Mouse (Mus musculus): ENCODE results near the gene Camk1d. TPM values are rescaled to one million over a fixed set of nuclear protein-coding genes. Genes with fewer than 3 reads are reported as not detected.

The Camk1d gene
- polyA plus RNA-seq, 1 experiment = 1.6 TPM

- Histone ChIP-seq H3K27me3 (ENCODE audit: control insufficient read depth, insufficient read depth, insufficient read length) (no peaks in the 10 kb centered on the region), H3ac (ENCODE audit: control insufficient read depth, insufficient read length, low read depth) (no peak overlapping the region), H3K79me3 (ENCODE audit: low read depth) (peaks cover 44% of the 10 kb centered on the region), H3K4me3 (ENCODE audit: insufficient read depth, poor library complexity, severe bottlenecking) (no peak overlapping the region), H3K79me2 (ENCODE audit: control insufficient read depth, insufficient read depth) (peaks cover 79% of the 10 kb centered on the region), H3K36me3 (ENCODE audit: control insufficient read depth, insufficient read depth) (no peaks in the 10 kb centered on the region)
- TF ChIP-seq FOSL1 (IDR thresholded peaks at IDR 0.05; ENCODE audit: insufficient read depth, low read length, poor library complexity, severe bottlenecking) (no peak), CEBPB (IDR thresholded peaks at IDR 0.05; ENCODE audit: low read depth) (no peak), MYOD1 (IDR thresholded peaks at IDR 0.05; ENCODE audit: control insufficient read depth, insufficient read length, low read depth) (no peak), MAX (IDR thresholded peaks at IDR 0.05) (no peak)
Observed at GRCm38 (mm10) chr2:5707871-5708733, 6.2 kb downstream of the Camk1d start.

- H3ac ChIP-seq (ENCODE audit: control insufficient read depth, insufficient read length, low read depth) = no peak overlapping the region
- H3K27me3 ChIP-seq (ENCODE audit: control insufficient read depth, insufficient read depth, insufficient read length) = no peaks in the 10 kb centered on the region
- H3K4me3 ChIP-seq (ENCODE audit: insufficient read depth, poor library complexity, severe bottlenecking) = no peak overlapping the region
- H3K36me3 ChIP-seq (ENCODE audit: control insufficient read depth, insufficient read depth) = no peaks in the 10 kb centered on the region
- no peak for TF ChIP-seq CEBPB (IDR thresholded peaks at IDR 0.05; ENCODE audit: low read depth)
- no peak for TF ChIP-seq MYOD1 (IDR thresholded peaks at IDR 0.05; ENCODE audit: control insufficient read depth, insufficient read length, low read depth)
- TF ChIP-seq USF1 (IDR thresholded peaks at IDR 0.05; ENCODE audit: low read depth) = no peak
- no peak for TF ChIP-seq MYOG (IDR thresholded peaks at IDR 0.05; ENCODE audit: control insufficient read depth, extremely low read depth, insufficient read length)
- H3K79me2 ChIP-seq (ENCODE audit: control insufficient read depth, insufficient read depth) = peaks cover 64% of the 10 kb centered on the region
- peaks cover 33% of the 10 kb centered on the region for H3K79me3 ChIP-seq (ENCODE audit: low read depth)
Observed at GRCm38 (mm10) chr2:5706618-5707017, 7.7 kb downstream of the Camk1d start.

DNA sequence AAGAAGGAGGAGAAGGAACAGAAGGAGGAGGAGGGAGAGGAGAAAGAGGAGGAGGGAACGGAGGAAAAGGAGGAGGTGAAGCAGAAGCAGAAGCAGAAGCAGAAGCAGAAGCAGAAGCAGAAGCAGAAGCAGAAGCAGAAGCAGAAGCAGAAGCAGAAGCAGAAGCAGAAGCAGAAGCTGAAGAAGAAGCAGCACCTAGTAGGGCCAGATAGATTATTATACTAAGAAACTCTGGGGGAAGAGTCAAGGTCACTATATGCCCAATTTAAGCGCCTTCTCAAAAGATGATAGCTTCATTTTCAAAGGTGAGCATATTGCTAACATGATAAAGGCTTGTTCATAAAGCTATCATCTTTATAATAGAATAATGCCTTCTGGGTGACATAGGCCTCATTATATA lies 11.9 kb downstream of the Camk1d start:
- Histone ChIP-seq H3K79me3 (ENCODE audit: low read depth) (peaks cover 15% of the 10 kb centered on the region), H3K36me3 (ENCODE audit: control insufficient read depth, insufficient read depth) (no peaks in the 10 kb centered on the region), H3K4me3 (ENCODE audit: insufficient read depth, poor library complexity, severe bottlenecking) (no peak overlapping the region), H3K79me2 (ENCODE audit: control insufficient read depth, insufficient read depth) (peaks cover 49% of the 10 kb centered on the region), H3ac (ENCODE audit: control insufficient read depth, insufficient read length, low read depth) (no peak overlapping the region), H3K27me3 (ENCODE audit: control insufficient read depth, insufficient read depth, insufficient read length) (no peaks in the 10 kb centered on the region)
- TF ChIP-seq FOSL1 (IDR thresholded peaks at IDR 0.05; ENCODE audit: insufficient read depth, low read length, poor library complexity, severe bottlenecking) (no peak), CEBPB (IDR thresholded peaks at IDR 0.05; ENCODE audit: low read depth) (no peak), MAX (IDR thresholded peaks at IDR 0.05) (no peak), MYOG (IDR thresholded peaks at IDR 0.05; ENCODE audit: control insufficient read depth, extremely low read depth, insufficient read length) (no peak), CTCF (IDR thresholded peaks at IDR 0.05; ENCODE audit: control insufficient read depth, insufficient read depth, insufficient read length) (no peak), USF1 (IDR thresholded peaks at IDR 0.05; ENCODE audit: low read depth) (no peak), MYOD1 (IDR thresholded peaks at IDR 0.05; ENCODE audit: control insufficient read depth, insufficient read length, low read depth) (no peak)

DNA sequence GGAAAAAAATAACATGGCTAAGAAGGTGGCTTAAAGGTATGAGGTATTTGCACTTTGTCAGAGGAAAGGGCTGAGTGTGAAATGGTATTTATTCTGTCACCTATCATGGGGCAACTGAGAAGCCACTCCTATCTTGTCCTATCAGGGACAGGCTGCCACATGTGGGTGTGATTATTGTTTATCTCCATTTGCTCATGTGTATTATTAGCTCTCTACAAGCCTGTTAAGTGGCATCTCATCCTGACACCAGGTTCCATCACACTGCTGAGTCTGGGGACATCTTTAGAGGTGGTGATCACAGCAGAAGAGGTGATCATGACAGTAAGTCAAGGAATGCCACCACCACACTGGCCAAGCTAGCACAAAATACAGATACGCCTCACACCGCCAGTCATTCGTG lies 13.4 kb downstream of the Camk1d start:
- Histone ChIP-seq H3K27me3 (ENCODE audit: control insufficient read depth, insufficient read depth, insufficient read length) (no peaks in the 10 kb centered on the region), H3K79me2 (ENCODE audit: control insufficient read depth, insufficient read depth) (peaks cover 59% of the 10 kb centered on the region), H3ac (ENCODE audit: control insufficient read depth, insufficient read length, low read depth) (no peak overlapping the region), H3K4me3 (ENCODE audit: insufficient read depth, poor library complexity, severe bottlenecking) (no peak overlapping the region), H3K79me3 (ENCODE audit: low read depth) (peaks cover 10% of the 10 kb centered on the region), H3K36me3 (ENCODE audit: control insufficient read depth, insufficient read depth) (no peaks in the 10 kb centered on the region)
- TF ChIP-seq CTCF (IDR thresholded peaks at IDR 0.05; ENCODE audit: control insufficient read depth, insufficient read depth, insufficient read length) = no peak
- TF ChIP-seq FOSL1 (IDR thresholded peaks at IDR 0.05; ENCODE audit: insufficient read depth, low read length, poor library complexity, severe bottlenecking) = no peak
- no peak for TF ChIP-seq USF1 (IDR thresholded peaks at IDR 0.05; ENCODE audit: low read depth)
- no peak for TF ChIP-seq CEBPB (IDR thresholded peaks at IDR 0.05; ENCODE audit: low read depth)
- TF ChIP-seq MAX (IDR thresholded peaks at IDR 0.05) = no peak
- TF ChIP-seq MYOD1 (IDR thresholded peaks at IDR 0.05; ENCODE audit: control insufficient read depth, insufficient read length, low read depth) = no peak
- no peak for TF ChIP-seq MYOG (IDR thresholded peaks at IDR 0.05; ENCODE audit: control insufficient read depth, extremely low read depth, insufficient read length)

DNA sequence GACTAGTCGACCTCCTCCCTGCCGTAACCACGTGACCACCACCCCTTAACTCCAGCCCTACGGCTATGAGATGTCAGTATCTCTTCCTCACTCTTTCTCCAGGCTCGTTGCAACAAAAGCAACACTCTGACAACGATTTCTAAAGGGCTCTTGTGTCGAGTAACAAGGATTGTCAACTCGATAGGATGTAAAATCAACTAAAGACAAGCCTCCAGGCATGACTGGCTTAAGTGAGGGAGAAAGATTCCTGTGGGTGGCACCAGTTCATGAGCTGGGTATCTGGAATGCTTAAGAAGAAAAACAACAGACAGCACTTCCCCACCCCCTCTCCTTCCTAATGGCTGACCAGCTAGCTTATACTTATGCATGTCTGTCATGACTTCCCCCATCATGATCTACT lies 15.9 kb downstream of the Camk1d start:
- Histone ChIP-seq H3K4me3 (ENCODE audit: insufficient read depth, poor library complexity, severe bottlenecking) (no peak overlapping the region), H3K27me3 (ENCODE audit: control insufficient read depth, insufficient read depth, insufficient read length) (no peaks in the 10 kb centered on the region), H3K79me2 (ENCODE audit: control insufficient read depth, insufficient read depth) (peaks cover 57% of the 10 kb centered on the region), H3K79me3 (ENCODE audit: low read depth) (peaks cover 5% of the 10 kb centered on the region), H3ac (ENCODE audit: control insufficient read depth, insufficient read length, low read depth) (no peak overlapping the region), H3K36me3 (ENCODE audit: control insufficient read depth, insufficient read depth) (no peaks in the 10 kb centered on the region)
- TF ChIP-seq MAX (IDR thresholded peaks at IDR 0.05) (no peak), USF1 (IDR thresholded peaks at IDR 0.05; ENCODE audit: low read depth) (no peak), FOSL1 (IDR thresholded peaks at IDR 0.05; ENCODE audit: insufficient read depth, low read length, poor library complexity, severe bottlenecking) (no peak), MYOG (IDR thresholded peaks at IDR 0.05; ENCODE audit: control insufficient read depth, extremely low read depth, insufficient read length) (no peak), CTCF (IDR thresholded peaks at IDR 0.05; ENCODE audit: control insufficient read depth, insufficient read depth, insufficient read length) (no peak), MYOD1 (IDR thresholded peaks at IDR 0.05; ENCODE audit: control insufficient read depth, insufficient read length, low read depth) (no peak), CEBPB (IDR thresholded peaks at IDR 0.05; ENCODE audit: low read depth) (no peak)

DNA sequence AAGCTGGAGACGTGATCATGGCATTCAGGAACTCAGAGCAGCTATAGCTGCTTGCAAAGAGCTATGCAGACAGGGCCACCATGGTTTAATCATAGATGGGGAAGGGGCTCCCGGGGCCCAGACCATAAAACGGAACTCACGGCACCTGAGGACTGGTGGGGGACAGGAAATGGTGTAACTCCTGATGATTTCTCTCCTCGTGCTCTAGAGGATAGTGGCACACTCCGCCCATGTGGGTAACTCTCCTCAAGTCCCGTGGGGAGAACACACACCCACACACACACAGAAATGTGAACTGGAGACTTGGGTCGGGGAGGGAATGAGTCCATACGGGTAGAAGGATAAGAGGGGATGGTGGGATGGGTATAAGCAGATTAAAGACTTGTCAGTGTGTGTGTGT lies 20.2 kb downstream of the Camk1d start:
- Histone ChIP-seq H3K4me3 (ENCODE audit: insufficient read depth, poor library complexity, severe bottlenecking) (no peak overlapping the region), H3K79me2 (ENCODE audit: control insufficient read depth, insufficient read depth) (peaks cover 41% of the 10 kb centered on the region), H3ac (ENCODE audit: control insufficient read depth, insufficient read length, low read depth) (no peak overlapping the region), H3K79me3 (ENCODE audit: low read depth) (peaks cover 5% of the 10 kb centered on the region), H3K27me3 (ENCODE audit: control insufficient read depth, insufficient read depth, insufficient read length) (no peaks in the 10 kb centered on the region), H3K36me3 (ENCODE audit: control insufficient read depth, insufficient read depth) (no peaks in the 10 kb centered on the region)
- no peak for TF ChIP-seq USF1 (IDR thresholded peaks at IDR 0.05; ENCODE audit: low read depth)
- TF ChIP-seq MYOG (IDR thresholded peaks at IDR 0.05; ENCODE audit: control insufficient read depth, extremely low read depth, insufficient read length) = no peak
- TF ChIP-seq MAX (IDR thresholded peaks at IDR 0.05) = no peak
- TF ChIP-seq CEBPB (IDR thresholded peaks at IDR 0.05; ENCODE audit: low read depth) = no peak
- no peak for TF ChIP-seq FOSL1 (IDR thresholded peaks at IDR 0.05; ENCODE audit: insufficient read depth, low read length, poor library complexity, severe bottlenecking)
- TF ChIP-seq MYOD1 (IDR thresholded peaks at IDR 0.05; ENCODE audit: control insufficient read depth, insufficient read length, low read depth) = no peak
- TF ChIP-seq CTCF (IDR thresholded peaks at IDR 0.05; ENCODE audit: control insufficient read depth, insufficient read depth, insufficient read length) = no peak
